Mouse (Mus musculus): Measurements from ENCODE around the gene Hic1.

Hic1 gene

DNA sequence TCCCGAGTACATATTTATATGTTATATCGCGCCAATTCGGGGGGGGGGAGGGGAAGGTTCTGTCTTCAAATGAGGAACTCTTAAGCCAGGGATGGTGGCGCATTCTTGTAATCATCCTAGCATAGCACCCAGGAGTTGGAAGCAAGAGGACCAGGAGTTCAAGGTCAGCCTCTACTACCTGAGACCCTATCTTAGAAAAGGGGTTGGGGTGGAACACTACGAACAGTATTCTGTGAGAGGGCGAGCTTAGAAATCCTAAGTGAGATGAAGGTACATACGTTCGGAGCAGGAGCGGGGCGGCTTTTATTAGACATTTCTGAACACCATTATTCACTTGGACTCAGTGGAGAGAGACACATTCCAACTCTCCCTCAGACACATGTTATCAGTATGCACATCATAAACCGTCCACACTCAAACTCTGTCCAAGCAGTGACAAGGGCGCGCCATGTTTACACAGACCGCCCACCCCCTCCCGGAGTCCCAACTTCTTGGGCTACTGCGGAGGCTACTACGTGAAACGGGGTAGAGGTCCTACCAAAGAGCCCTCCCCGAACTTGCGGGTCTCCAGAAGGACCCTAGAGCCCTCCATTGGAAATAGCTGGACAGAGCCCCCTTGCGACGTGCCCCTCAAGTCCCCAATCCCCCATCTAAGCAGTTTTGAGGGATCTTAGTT lies at the start of gene Hic1:
Hic1 (minus strand) TSS at position 115 of the 676 bp plus-strand sequence.
- no peak for DNase-seq (ENCODE audit: low spot score)

DNA sequence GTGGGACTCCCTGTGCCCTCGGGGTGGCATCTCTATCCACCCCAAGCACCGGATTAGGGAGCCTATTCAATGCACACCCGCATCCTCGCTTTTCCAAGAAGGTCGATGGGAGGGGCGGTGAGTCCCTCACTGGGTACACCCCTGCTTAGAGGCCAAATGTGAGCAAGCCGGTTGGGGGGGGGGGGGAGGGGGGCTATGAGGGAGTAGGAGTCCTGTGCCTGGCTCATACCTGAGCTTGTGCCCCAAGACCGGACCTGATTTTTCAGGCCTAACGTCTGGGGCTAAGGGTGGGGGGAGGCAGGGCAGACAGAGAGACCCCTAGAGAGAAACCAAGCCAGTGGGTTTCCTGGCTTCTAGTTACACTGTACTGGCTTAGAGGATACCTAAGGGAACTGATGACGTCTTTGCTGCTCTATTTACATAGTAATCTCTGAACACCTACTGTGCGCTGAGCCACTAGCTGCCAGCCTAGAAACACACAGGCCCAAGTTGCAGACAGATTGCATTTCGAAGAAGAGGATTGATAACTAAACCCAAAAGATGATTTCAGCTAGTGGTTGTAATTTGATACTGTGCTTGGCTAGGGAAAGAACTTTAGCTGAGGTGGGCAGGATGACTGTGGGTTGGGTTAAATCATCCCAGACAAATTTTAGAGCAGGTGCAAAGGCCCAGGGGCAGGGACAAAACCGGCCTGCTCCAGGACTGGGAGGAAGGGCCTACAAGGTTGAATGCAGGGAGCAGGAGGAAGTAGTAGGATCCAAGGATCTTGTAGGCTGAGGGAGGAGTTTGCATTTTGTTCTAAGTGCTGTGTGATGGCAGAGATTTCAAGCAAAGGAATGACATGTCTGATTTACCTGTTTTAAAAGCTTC lies 45.0 kb upstream of the Hic1 start:
- DNase-seq (ENCODE audit: low spot score) = no peak

DNA sequence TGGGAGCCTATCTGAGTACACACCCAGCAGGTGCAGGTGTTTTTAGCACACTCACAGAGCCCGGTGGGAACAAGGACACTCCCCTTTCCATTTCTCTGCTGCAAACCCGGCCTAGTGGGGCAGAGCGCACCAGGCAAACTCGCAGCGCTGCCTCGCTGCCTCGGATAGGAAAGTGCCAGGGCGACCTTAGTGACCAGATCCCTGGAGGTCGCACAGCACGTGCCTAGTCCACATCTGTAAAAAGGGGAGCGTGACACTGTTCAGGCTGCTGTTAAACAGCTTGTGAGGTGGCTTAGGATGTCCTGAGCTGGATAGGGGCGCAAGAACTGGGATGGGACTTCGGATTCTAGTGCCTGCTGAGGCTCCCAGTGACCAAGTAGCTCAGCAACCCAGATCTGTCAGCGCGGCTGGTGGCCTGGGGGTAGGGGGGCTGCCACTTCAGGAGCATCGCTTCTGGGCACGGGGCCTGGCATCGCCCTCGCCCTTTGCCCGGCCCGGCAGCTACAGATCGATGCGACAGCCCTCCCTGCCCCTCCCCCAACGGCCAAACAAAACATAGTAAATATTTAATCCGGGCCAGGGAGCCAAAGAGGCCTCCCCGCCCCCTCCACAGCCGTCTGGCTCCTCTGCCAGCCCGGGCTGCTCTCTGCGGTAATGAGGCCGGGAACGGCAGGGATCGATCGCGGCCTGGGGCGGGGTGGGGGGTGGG lies 44.2 kb upstream of the Hic1 start:
- DNase-seq (ENCODE audit: low spot score) = peak; percentile 63

DNA sequence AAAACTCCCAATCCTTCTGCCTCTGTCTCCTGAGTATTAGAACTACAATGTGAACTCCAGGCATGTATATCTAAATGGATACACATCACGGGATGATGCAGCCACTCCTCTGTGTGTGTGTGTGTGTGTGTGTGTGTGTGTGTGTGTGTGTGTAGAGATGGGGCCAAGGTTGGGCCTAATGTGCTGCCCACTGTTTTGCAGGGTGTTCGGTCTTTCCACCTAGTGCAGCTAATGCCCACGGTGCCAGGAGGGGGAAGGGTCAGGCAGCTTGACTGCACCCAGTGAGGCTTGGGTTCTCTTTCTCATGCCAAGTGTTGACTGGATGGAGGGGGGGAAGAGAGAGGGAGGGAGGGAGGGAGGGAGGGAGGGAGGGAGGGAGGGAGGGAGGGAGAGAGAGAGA lies 43.6 kb upstream of the Hic1 start:
- DNase-seq (ENCODE audit: low spot score) = no peak

DNA sequence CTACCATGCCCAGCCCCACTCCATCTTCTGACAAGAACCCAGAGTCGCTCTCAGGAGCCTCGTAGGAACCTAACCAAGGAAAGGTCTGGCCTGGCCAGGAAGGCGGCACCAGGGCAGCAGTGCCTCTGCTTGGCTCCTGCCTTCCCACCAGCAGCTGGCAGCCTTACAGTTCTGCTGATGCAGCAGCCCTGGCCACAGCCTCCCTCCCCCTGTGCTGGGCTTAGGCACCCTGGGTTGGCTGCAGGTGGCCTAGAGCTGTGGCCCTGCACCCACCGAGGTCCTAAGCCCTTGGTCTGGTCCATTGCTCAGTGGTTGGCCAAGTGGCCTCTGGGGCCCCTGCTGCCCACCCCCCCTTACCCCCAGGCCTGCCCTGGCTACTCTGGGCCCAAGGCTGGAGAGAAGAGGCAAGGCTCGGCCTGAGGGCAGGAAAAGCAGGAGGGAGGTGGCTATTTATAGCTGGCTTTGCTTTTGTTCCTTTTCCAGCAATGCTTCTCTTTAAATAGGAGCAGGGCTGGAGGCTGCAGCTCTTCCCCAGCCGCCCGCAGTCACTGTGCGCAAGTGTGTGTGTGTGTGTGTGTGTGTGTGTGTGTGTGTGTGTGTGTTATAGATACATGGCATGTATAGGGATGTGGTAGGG lies 42.8 kb upstream of the Hic1 start:
- DNase-seq (ENCODE audit: low spot score) = no peak

DNA sequence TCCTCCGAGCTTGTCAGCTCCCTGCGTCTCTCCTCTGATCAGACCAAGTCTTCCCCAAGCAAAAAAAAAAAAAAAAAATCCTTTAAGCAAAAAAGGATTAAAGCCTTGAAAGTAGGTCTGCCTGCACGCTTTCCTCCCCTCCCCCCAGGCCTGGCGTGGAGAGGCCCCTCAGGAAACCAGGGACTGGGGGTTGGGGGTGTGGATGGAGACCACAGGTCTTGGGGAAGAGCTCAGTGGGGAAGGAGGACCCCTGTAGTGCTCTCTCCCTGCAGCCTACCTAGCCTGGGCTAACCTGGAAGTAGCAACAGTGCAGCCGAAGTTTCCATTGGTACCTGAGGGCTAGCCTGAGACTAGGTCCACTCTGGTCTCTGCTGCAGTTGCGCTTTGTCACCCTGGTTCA lies 41.4 kb upstream of the Hic1 start:
- no peak for DNase-seq (ENCODE audit: low spot score)

DNA sequence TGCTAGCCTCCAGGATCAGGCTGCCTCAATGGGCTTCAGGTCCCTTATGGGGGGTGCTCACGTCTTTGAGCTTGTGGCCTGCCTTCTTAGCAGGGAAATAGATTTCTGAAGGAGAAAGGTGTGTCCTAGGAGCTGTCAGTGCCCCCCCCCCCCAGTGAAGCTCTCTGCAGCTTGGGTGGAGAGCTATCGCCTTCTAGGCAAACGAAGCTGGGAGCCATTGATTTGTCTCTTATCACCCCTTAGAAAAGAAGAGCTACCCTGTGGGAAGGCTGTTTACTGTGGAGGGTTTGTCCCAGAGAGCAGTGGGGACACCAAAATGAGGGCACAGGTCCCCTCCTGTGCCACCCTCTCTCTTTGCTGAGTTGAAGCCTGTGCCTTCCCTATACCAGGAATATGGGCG lies 40.8 kb upstream of the Hic1 start:
- DNase-seq (ENCODE audit: low spot score) = no peak

DNA sequence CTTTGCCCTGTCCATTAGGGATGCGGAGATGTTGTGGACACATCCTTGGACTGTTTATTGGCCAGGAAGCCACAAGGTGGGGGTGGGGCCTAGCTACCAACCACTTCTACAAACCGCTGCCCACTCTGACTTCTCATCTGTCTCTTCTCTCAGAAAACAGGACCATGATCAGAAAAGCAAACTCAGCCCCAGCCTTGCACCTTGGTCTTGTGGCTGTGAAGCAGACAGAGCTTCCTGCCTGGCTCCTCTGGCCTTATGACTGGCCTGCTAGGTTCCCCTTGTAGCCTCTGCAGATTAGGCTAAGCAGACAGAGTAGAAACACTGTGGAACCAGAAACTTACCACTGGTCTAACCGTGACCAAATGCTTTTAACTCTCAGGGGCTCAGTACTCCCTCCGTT lies 40.0 kb upstream of the Hic1 start:
- DNase-seq (ENCODE audit: low spot score) = no peak

DNA sequence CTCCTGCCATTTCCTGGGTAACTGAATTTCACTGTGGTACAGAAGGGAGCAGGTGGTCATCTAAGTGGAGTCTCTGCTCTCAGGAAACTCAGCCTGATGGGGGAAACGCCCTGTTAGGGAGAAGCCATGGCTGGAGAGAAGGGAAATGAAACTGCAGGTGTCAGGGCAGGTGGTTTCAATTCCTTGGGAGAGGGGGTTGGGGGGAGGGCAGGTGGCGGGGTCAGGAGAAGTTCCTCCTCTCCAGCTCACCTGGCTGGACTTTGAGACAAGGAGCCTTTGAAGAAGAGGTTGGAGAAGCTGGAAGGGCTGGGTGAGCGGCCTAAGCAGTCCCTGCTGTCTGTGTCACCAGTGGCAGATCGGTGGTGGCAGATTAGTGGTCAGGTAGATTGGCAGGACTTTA lies 37.0 kb upstream of the Hic1 start:
- no peak for DNase-seq (ENCODE audit: low spot score)

DNA sequence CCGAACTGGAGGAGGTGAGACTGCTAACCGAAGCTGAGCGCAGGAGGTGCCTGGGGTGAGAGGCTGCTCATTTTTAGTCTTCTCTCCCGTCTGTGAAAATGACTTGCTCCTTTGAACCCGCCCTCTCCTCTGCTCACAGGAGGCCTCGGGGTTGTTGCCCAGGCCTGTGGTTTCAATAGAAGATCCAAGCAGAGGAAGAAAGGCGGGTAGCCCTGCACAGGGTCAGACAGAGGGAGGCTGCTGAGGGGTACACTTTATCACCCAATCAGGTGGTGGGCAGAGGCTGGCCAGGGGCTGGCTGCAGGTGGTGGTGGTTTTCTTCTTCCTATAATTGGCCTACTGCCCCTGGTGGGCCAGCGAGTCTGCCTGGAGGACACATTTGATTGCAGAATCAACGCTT lies 35.2 kb upstream of the Hic1 start:
- no peak for DNase-seq (ENCODE audit: low spot score)

DNA sequence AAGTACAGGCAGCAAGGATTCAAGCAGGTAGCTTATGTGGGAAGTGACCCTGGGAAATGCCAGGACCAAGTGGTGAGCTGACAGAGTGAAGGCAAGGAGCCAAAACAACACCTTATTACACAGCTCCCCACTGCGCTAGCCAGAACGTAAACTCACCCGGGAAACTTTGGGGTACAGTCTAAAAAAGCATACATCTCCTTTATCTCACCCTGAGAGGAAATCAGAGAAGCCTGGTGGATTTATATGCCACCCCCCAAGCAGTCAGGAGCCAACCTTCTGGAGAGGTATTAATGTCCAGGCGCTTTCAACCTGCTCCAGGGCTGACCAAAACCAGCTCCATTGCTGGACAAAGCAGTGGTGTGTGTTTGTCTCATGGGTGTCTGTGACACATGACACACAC lies 34.6 kb upstream of the Hic1 start:
- DNase-seq (ENCODE audit: low spot score) = no peak

DNA sequence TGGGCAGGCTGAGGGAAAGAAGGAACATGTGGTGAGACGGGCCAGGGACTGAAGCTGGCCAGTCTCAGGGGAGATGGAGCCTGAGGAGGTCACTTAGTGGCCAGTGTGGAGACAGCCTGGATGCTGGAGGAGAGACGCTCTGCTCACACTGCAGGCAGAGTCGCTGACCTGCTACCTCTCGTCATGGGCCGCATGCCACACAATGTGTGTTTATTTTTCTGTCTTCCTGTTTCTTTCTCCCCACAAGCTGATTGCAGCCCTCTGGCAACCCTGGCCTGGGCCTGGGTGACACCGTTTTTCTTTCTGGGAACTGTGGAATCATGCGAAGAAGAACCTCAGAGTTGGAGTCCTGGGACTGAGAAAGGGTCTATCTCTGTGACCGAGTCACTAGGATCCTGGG lies 32.4 kb upstream of the Hic1 start:
- DNase-seq (ENCODE audit: low spot score) = no peak

DNA sequence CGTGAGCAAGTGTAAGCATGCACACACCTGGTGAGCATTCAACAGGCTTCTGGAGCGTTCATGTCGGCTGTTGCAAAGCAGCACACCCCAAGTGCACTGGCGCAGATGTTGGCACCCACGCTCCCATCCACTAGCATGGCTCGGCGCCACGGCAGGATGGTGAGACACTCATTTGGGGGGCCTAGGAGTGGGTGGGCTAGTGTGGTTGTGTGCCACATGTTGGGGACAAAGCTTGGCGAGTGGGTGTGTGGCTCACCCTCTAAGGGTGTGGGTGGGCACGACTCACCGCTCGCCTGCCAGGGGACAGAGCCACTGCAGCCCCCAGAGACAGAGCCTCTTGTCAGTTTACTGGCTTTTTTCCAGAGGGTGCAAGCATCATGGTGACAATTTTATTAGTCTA lies 31.6 kb upstream of the Hic1 start:
- DNase-seq (ENCODE audit: low spot score) = no peak

DNA sequence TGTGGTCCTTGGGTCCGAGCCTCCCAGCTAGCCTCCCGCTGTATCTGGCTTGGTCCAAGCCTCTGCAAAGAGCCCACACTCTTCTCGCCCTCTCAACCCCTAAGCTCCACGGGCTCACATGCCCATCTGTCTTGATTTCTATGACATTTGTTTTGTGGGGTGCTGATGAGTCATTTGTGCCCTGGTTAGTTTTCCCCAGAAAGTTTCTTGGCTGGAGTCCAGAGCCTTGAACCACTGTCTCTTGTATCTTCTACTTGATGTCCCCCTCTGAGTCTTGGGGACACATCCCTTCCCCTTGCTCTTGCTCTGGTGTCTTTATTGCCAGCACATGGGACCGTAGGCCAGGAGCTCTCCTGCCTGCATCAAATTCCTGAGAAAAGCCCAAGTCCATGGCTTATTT lies 30.6 kb upstream of the Hic1 start:
- no peak for DNase-seq (ENCODE audit: low spot score)

DNA sequence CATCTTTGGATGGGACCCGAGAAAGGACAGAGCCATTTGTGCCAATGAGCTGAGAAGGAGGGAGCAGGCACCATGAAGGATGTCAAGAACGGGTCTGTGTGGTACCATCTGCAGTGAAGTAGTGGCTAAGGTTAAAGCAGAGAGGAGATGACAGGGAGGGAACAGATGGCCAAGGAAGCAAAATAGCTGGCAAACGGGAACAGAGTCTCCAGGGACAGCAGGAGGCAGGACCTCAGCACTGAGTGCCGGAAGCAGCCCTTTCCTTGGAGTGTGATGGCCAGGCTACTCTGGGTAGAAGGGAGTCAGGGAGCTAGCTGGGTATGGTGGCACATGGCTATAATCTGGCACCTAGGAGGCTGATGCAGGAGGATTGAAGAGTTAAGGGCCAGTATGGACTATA lies 29.5 kb upstream of the Hic1 start:
- DNase-seq (ENCODE audit: low spot score) = no peak

DNA sequence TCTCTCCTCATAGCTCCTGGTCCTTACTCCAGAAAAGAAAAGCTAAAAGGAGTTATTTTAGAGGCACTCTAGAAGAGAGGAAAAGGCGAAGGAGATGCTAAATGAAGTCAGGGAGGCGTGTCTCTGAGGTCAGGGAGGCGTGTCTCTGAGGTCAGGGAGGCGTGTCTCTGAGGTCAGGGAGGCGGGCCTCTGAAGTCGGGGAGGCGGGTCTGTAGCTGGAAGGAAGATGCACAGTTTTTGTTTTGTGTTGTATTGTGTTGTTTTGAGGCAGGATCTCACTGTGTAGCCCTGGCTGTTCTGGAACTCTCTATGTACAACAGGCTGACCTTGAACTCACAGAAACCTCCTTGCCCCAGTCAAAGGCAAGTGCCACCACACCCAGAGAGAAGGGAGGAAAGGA lies 28.6 kb upstream of the Hic1 start:
- DNase-seq (ENCODE audit: low spot score) = no peak

DNA sequence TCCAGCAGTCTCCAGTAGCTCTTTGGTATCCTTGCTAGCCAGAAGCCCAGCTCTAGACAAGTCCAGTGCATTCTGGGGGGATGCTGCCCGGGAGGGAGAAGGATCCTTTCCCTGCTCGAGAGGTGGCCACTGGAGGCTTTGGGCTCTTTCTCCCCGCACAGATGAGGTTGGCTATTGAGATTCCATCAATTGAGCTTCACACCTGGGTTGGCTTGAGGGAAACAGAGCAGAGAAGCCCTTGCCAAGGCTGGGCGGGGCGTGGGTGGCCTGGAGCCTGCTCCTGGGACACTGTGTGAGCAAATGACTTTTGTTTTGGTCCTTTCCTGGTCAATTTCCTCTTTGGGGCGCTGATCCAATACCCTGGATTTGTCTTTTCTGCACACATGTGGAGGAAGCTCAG lies 26.8 kb upstream of the Hic1 start:
- DNase-seq (ENCODE audit: low spot score) = no peak

DNA sequence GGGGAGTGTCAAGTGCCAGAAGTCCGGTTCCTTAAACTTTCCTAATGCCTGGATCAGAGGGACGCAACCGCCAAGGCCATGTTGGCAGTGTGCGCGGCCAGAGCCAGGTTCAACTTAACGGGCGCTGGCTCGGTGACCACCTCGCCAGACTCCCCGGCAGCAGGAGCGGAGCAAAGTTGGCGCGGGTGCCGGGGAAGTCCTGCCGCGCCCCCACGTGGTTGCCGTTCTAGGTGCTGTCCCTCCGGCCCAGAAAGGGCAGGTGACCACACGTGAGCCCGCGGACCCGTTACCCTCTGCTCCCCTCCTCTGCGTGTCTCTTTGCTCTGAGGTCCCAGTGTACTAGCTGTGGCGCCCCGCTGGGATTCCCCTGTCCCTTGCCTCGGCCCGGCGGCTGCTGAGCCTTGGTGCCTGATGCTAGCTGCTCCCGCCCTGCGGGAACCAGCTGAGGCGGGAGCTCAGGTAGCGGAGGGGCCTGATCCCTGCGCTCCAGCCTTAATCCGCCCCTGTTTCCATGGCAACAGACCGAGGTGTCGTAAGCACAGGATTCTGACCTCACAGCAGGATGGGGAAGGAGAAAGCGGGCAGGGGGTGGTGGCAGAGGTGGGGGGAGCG lies 25.6 kb upstream of the Hic1 start:
- DNase-seq (ENCODE audit: low spot score) = no peak

DNA sequence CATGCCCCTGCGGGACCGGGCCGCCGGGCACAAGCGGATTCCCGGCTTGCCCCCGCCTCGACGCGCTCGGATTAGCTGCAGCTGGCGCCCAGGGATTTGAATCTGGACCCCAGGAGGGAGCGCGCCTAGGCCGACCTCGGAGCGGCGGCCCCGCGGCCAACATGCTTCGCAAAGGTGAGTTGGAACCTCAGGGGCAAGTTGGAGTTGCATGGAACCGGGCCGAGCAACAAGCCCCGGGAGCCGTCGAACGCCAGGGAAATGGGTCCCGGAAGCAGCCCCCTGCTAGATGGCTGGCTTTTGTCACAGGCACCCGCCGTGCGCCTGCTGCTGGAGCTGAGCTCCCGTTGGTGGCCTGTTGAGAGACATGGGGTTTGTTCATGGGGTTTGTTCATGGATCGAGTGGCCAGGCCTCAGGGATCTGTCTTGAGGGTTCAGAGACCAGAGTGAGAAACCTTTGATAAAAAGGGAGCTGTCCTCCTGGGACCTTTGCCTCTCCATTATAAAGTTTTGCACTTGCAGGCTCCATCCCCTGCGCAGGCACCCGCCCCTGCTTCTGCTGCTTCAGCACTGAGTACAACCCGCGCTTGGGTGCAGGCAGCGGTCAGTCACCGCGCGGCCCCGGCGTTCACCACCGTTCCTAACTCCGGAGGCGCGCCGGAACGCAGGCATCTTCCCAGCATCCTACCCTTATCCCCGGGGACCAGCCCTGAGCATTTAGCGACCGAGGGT lies 25.0 kb upstream of the Hic1 start:
- DNase-seq (ENCODE audit: low spot score) = no peak

DNA sequence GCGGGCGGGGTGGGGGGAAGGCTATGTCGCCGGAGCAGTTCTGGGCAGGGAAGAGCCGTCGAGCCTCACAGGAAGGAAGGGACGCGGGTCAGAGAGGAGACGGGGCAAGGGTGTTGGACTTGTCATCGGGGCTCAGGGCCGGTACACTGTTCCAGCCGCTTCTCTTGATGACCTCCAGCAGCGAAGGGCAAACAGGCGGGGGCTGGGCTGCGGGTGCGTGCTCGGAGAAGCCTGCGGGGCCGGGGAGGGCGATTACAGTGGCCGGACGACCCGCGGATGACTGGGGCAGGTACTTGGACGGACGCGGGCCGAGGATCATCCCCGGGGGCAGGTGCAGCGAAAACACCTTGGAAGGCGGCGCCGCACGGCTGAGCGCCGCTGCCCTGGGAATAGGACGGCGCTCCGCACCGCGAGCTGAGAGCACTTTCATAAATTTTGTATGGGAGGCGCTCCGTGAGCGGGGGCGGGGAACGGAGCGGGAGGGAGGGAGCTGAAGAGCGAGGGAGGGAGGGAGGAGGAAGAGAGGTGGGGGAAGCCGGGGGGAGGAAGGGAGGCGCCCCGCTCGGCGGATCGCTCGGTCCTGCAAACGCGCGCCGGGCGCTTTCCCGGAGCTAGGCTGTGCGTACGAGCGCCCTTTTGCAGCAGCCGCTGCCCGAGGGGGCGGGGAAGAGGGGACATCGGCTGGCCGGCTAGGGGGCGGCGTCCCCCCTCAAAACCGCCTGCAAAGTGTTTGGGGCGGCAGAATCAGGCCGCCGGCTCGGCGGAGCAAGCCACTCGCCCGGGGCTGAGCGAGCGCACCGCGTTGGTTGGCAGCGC lies 24.1 kb upstream of the Hic1 start, which contains the start of gene Rtn4rl1:
Rtn4rl1 (plus strand) TSS at position 528 of the 816 bp plus-strand sequence.
- DNase-seq (ENCODE audit: low spot score) = peak; percentile 69

All from lung, postnatal 25 days (tissue).